Mouse (Mus musculus): ENCODE results near the gene Tipin. TPM values are rescaled to one million over a fixed set of nuclear protein-coding genes. Genes with fewer than 3 reads are reported as not detected.

Gene Tipin
- polyA plus RNA-seq, 1 experiment from 2014 or later, result 109 TPM

DNA sequence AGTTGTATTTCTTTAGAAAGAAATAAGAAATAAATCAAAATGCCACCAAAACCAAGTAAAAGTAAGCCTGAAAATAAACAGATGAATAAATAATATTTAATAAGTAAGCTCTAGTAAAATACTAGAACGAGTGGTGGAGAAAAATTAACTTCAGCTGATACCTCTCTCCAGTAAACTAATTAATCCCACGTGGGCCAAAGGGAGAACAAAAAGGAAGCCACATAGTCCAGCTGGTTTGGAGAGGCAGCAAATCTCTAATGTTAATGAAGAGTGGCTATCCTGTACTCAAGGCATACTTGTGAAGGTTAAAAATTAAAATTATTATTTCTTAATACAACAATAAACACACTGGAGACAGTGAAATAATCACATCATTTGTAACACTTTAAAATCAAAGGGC, 41.3 kb upstream of the Tipin start:
- H3K4me2 ChIP-seq (ENCODE audit: low read depth, low read length), result no peak overlapping the region
- no peak overlapping the region for H3K4me3 ChIP-seq (ENCODE audit: low read depth, low read length)
- 0 out of 2 replicates have a peak, but pooled peaks cover 2% of the 10 kb centered on the region for H3K4me1 ChIP-seq (ENCODE audit: insufficient read depth)
- H3K9ac ChIP-seq (replicated peaks), result no peak overlapping the region
- 66% methylated on average over 2 of the region's 2 CpGs for whole genome bisulfite sequencing (ENCODE audit: insufficient replicate concordance)
- no peaks in the 10 kb centered on the region for H3K9me3 ChIP-seq (ENCODE audit: low read length)
- ATAC-seq, result no peak
- no peak for TF ChIP-seq EP300 (IDR thresholded peaks at IDR 0.05; ENCODE audit: low read depth)
- no peak for TF ChIP-seq CTCF (IDR thresholded peaks at IDR 0.05; ENCODE audit: low read depth)
- no peaks in the 10 kb centered on the region for H3K27me3 ChIP-seq (ENCODE audit: insufficient read depth, low read length)
- H3K27ac ChIP-seq (ENCODE audit: low read depth), result no peak overlapping the region
- DNase-seq, result no peak
- peaks cover 2% of the 10 kb centered on the region; the same call in 1 of the 2 replicates for H3K36me3 ChIP-seq (replicated peaks; ENCODE audit: insufficient read depth, low read length)

DNA sequence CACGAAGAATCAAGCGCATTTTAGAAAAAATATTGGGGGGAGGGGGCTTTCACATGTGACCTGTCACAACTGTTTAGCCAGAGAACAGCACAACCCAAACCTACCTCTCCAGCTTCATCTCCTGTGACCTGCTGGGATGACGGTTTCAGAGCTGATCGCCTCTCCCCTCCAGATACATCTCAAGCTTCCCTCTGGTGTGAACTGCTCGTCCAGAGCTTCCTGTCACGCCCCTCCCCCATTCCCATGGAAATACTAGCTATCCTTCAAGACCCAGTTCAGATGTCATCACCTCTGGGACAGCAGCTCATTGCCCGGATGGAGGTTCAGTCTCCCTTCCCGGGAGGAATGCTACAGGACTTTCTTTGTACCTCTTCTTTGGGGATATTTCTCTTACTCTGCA, 40.7 kb upstream of the Tipin start:
- Histone ChIP-seq H3K4me1 (ENCODE audit: insufficient read depth) (0 out of 2 replicates have a peak, but pooled peaks cover 2% of the 10 kb centered on the region), H3K4me3 (ENCODE audit: low read depth, low read length) (no peak overlapping the region), H3K9me3 (ENCODE audit: low read length) (no peaks in the 10 kb centered on the region), H3K36me3 (replicated peaks; ENCODE audit: insufficient read depth, low read length) (peaks cover 4% of the 10 kb centered on the region; the same call in 1 of the 2 replicates), H3K4me2 (ENCODE audit: low read depth, low read length) (no peak overlapping the region), H3K27me3 (ENCODE audit: insufficient read depth, low read length) (no peaks in the 10 kb centered on the region), H3K9ac (replicated peaks) (no peak overlapping the region), H3K27ac (ENCODE audit: low read depth) (no peak overlapping the region)
- 48% methylated on average over 8 of the region's 8 CpGs for WGBS (ENCODE audit: insufficient replicate concordance)
- no peak for ATAC-seq
- no peak for DNase-seq
- TF ChIP-seq CTCF (IDR thresholded peaks at IDR 0.05; ENCODE audit: low read depth) (no peak), EP300 (IDR thresholded peaks at IDR 0.05; ENCODE audit: low read depth) (no peak)

DNA sequence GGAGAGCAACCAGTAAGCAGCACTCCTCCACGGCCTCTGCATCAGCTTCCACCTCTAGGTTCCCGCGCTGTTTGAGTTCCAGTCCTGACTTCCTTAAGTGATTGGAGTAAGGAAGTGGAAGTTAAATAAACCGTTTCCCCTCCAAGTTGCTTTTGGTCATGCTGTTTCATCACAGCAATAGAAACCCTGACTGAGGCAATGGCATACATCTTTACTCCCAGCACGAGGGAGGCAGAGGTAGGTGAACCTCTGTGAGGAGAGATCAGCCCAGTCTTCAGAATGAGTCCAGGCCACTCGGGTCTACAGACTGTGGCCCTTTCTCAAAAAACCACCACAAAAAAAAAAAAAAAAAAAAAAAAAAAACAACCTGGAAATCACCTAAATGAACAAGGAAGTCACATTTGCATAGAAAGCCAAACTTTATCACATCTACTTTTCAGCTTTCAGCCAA, 39.0 kb upstream of the Tipin start:
- no peak overlapping the region for H3K27ac ChIP-seq (ENCODE audit: low read depth)
- TF ChIP-seq CTCF (IDR thresholded peaks at IDR 0.05; ENCODE audit: low read depth) (no peak), EP300 (IDR thresholded peaks at IDR 0.05; ENCODE audit: low read depth) (no peak)
- WGBS (ENCODE audit: insufficient replicate concordance), result 34% methylated on average over 6 of the region's 6 CpGs
- no peaks in the 10 kb centered on the region for H3K9me3 ChIP-seq (ENCODE audit: low read length)
- DNase-seq (no peak), ATAC-seq (no peak)
- 0 out of 2 replicates have a peak, but pooled peaks cover 2% of the 10 kb centered on the region for H3K4me1 ChIP-seq (ENCODE audit: insufficient read depth)
- no peaks in the 10 kb centered on the region for H3K27me3 ChIP-seq (ENCODE audit: insufficient read depth, low read length)
- peaks cover 6% of the 10 kb centered on the region; the same call in 1 of the 2 replicates for H3K36me3 ChIP-seq (replicated peaks; ENCODE audit: insufficient read depth, low read length)
- H3K4me2 ChIP-seq (ENCODE audit: low read depth, low read length), result no peak overlapping the region
- H3K4me3 ChIP-seq (ENCODE audit: low read depth, low read length), result no peak overlapping the region
- no peak overlapping the region for H3K9ac ChIP-seq (replicated peaks)

DNA sequence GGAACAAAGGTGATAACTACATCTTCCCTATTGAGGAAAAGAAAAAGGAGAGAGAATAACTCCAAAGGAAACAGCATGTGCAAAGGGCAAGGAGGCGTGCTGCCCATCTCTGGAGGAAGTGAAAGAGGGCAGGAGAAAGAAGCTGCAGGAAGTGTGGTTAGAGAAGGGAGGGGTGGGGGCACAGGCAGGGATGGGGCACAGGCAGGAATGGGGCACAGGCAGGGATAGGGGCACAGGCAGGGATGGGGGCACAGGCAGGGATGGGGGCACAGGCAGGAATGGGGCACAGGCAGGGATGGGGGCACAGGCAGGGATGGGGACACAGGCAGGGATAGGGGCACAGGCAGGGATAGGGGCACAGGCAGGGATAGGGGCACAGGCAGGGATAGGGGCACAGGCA, 32.0 kb upstream of the Tipin start:
- H3K27me3 ChIP-seq (ENCODE audit: insufficient read depth, low read length), result no peaks in the 10 kb centered on the region
- H3K4me1 ChIP-seq (ENCODE audit: insufficient read depth), result peaks cover 23% of the 10 kb centered on the region
- H3K4me2 ChIP-seq (ENCODE audit: low read depth, low read length), result no peak overlapping the region
- DNase-seq (no peak), ATAC-seq (no peak)
- H3K9ac ChIP-seq (replicated peaks), result no peak overlapping the region
- no peak overlapping the region for H3K4me3 ChIP-seq (ENCODE audit: low read depth, low read length)
- H3K9me3 ChIP-seq (ENCODE audit: low read length), result no peaks in the 10 kb centered on the region
- no peak for TF ChIP-seq CTCF (IDR thresholded peaks at IDR 0.05; ENCODE audit: low read depth)
- TF ChIP-seq EP300 (IDR thresholded peaks at IDR 0.05; ENCODE audit: low read depth), result no peak
- peaks cover 6% of the 10 kb centered on the region; the same call in 1 of the 2 replicates for H3K36me3 ChIP-seq (replicated peaks; ENCODE audit: insufficient read depth, low read length)
- 12% methylated on average over 1 of the region's 1 CpGs for whole genome bisulfite sequencing (ENCODE audit: insufficient replicate concordance)
- no peak overlapping the region for H3K27ac ChIP-seq (ENCODE audit: low read depth)

DNA sequence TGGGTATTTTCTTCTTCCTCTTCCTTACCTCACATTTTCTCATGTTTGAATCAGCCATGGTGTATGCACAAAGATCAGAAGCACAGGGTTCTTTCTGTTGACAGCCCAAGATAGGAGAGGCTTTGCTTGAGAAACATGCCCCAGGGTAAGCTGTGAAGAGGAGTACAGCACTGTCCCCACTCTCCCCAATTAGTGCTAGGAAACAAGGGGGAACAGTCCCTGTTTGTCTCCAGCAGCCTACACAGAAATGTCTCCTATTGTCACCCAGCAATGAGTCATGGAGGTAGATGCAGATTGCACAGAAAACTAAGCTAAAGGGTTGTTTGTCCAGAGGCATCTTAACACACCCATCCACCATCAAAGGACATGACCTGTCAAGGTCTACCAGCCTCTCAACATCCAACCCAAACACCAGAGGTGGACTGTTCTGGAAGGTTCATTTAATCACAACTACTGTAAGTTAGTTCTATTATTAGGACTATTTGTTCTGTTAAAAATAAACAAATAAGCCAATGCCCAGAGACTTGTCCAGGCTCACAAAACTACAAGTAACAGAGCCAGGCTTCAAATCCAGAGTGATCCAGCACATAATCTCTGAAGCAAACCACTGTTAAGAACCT, 31.2 kb upstream of the Tipin start:
- ATAC-seq (no peak), DNase-seq (no peak)
- Histone ChIP-seq H3K27me3 (ENCODE audit: insufficient read depth, low read length) (no peaks in the 10 kb centered on the region), H3K4me3 (ENCODE audit: low read depth, low read length) (no peak overlapping the region), H3K27ac (ENCODE audit: low read depth) (no peak overlapping the region), H3K9me3 (ENCODE audit: low read length) (no peaks in the 10 kb centered on the region), H3K4me1 (ENCODE audit: insufficient read depth) (peaks cover 23% of the 10 kb centered on the region), H3K4me2 (ENCODE audit: low read depth, low read length) (no peak overlapping the region), H3K36me3 (replicated peaks; ENCODE audit: insufficient read depth, low read length) (peaks cover 3% of the 10 kb centered on the region; the same call in 1 of the 2 replicates), H3K9ac (replicated peaks) (no peak overlapping the region)
- TF ChIP-seq CTCF (IDR thresholded peaks at IDR 0.05; ENCODE audit: low read depth) (no peak), EP300 (IDR thresholded peaks at IDR 0.05; ENCODE audit: low read depth) (no peak)

DNA sequence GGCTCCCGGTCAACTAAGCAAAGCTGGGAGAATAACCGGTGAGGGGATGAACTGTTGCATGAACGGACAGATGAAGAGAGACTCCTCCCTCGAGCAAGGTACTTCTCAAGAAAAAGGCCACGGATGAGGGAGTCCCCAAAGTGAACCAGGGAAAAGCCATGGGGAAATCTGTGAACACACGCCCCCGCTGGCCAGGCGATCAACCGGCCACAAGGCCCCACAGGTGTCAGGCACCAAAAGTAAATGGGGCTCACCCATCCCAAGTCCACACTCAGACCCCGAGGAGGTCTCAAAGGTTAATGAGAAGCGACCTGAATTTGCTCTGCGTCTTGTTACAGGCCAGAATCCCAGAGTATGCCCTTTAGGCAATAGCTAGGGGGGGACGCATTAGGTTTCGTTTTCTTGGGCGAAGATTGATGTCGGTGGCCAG, 28.8 kb upstream of the Tipin start:
- H3K27ac ChIP-seq (ENCODE audit: low read depth), result peak overlapping the region; percentile 87
- no peaks in the 10 kb centered on the region for H3K27me3 ChIP-seq (ENCODE audit: insufficient read depth, low read length)
- 2% methylated on average over 16 of the region's 16 CpGs for WGBS (ENCODE audit: insufficient replicate concordance)
- H3K9ac ChIP-seq (replicated peaks), result peak overlapping the region; percentile 83
- H3K4me2 ChIP-seq (ENCODE audit: low read depth, low read length), result peak overlapping the region; percentile 96
- no peaks in the 10 kb centered on the region for H3K36me3 ChIP-seq (replicated peaks; ENCODE audit: insufficient read depth, low read length)
- TF ChIP-seq CTCF (IDR thresholded peaks at IDR 0.05; ENCODE audit: low read depth) (no peak), EP300 (IDR thresholded peaks at IDR 0.05; ENCODE audit: low read depth) (no peak)
- ATAC-seq (0 out of 2 replicates have a peak, but pooled peaks have one; percentile 0), DNase-seq (peak; percentile 49)
- H3K4me1 ChIP-seq (ENCODE audit: insufficient read depth), result peaks cover 23% of the 10 kb centered on the region
- H3K4me3 ChIP-seq (ENCODE audit: low read depth, low read length), result peak overlapping the region; percentile 86
- no peaks in the 10 kb centered on the region for H3K9me3 ChIP-seq (ENCODE audit: low read length)

Data from liver, postnatal 0 days (tissue).